Mouse (Mus musculus) B cell, adult 62 days (primary cell): ENCODE results near the gene Arid3c. TPM values are rescaled to one million over a fixed set of nuclear protein-coding genes. Genes with fewer than 3 reads are reported as not detected.

Experiments used
- total RNA-seq: library from RNA; stranded (reverse); gene quantifications from 4 replicates; pipeline ENCODE4 v1.2.4, GENCODE M21; 2023

Arid3c gene
- total RNA-seq, result not detected in 4 replicates

DNA sequence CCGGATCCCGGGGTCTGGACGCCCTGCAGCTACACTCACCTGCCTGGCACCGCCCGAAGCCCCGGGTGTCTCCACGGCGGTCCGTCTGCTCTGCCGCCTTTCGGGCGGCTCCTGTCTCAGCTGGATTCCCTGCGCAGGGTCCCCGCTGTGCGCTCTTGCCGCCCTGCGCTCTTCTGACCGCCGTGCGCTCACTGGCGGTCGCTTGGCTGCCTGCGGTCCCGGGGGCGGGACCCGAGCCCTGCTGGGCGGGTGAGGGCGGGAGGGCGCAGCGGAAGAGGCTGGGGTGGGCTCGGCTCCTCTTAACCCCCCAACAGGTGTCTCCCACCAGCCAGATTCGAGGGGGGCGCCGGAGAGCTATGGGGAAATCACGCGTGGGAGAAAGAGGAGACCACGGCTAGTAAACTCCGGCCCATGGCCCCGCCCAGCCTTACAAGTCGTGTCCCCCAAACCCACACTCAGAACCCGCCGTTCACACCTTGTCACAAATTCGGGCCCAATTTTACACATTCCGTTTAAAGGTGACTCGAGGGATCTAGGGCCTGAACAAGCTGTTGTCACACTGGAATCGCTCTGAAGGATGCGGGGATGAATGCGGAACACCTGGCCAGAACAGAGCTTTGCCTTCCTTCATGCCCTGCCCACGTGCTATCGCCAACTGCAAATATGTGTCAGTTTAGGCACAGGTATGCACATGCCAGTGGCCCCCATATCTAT, at the start of gene Arid3c:
Arid3c (minus strand) TSS at position 91 of the 714 bp plus-strand sequence.

DNA sequence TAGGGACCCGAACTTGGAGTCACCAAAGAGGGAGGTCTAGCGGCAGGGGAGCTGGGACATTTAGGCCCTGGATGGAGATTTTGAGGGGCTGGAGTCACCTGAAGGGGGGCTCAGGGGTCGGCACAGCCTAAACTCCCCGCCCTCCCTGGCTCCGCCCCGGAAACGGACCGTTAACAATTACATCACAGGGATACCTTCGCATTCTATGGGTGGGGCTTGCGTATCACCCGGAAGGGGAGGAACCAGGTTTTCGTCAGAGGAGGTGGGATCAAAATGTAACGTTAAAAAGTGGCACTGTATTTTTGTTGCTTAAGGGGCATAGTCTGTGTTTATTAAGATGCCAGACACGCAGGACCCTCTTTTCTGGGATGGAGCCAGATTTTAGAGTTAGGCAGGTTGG, 43.1 kb upstream of the Arid3c start, which contains the start of gene Ccl27a:
Ccl27a (minus strand) TSS at position 246 of the 400 bp plus-strand sequence.

DNA sequence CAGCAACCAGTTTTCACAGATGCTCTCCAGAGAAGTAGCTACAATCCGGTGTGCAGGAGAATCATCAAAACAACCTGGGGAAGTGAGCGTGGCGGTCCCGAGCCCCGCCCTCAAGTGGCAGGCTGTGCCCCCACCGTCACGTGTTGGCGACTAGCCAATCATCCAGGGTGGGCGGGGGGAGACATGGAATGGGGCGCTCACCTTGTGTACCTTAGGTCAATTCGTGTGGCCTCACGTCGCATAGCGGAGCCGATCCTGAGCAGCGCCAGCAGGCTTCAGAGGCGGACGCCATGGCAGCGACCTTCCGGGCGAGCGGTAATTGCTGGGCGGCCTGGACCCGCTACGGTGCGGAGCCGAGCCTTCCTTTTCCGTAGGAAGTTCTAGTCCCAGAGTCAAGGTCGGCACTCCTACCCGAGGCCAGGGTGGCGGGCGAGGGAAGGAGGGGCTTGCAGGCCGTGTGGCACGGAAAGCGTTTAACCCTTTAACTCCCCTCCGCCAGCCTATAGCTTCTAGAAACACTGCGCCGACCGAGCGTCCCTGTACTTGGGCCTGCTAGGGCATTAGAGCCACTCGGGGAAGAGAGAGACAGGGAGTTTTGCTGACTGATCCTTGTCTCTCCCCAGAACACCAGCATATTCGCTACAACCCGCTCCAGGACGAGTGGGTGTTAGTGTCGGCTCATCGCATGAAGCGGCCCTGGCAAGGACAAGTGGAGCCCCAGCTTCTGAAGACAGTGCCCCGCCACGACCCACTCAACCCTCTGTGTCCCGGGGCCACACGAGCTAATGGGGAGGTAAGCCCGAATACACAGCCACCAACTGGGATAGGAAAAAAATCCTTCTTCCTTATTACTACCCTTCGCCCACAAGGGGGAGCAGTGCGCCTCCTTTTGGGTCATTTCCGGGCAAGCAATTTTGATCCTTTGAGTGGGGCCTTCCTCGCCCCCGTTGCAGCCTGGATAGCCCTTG, 24.7 kb upstream of the Arid3c start, which contains the start of gene Sigmar1:
Sigmar1 (minus strand) TSS at position 820 of the 968 bp plus-strand sequence.

DNA sequence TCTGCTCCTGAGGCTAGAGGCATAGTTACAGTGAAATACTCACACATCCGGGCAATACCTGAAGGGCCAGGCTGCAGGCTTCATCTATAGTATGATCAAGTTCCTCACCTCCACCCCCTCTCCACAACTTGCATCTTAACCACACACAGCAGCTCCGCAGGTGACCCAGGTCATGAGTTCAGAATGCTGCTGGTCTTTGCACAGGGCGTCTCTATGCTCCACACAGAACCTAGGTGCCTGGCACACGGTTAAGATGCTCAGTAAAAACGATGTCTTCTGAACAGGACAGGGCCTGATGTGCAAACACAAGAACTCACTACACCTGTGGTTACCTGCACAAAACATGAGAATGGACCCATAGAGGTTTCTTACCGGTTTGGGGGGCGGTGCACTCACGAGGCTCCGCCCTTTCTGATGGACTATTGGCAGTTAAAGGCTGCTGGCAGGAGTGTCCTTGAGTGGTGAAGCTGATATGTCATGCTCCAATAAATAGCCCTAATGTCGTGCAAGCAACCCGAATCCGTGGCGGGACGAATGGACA, 23.9 kb upstream of the Arid3c start, which contains the start of gene Galt:
Galt (plus strand) TSS at position 432 of the 541 bp plus-strand sequence.

DNA sequence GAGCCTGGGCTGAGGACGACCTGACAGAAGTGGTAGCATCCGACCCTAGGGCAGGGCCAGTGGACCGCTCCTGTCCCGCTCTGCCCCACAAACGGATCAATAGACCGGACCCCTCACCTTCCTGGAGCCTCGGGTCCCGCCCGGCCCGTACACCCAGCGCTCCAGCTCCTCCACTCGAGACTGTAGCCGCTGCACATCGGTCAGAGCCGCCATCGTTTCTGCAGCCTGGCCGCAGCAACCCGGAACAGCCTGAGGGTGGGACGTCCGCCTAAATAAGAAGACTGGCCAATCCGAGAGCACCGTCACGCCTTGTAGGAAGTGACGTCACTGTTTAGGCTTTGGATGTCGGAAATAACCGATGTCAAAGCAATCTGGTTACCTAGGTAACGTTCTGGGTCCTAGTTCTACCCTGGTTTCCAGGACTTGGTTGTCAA, 8.0 kb downstream of the Arid3c start, which contains the start of gene Dctn3:
Dctn3 (minus strand) TSS at position 253 of the 434 bp plus-strand sequence.

DNA sequence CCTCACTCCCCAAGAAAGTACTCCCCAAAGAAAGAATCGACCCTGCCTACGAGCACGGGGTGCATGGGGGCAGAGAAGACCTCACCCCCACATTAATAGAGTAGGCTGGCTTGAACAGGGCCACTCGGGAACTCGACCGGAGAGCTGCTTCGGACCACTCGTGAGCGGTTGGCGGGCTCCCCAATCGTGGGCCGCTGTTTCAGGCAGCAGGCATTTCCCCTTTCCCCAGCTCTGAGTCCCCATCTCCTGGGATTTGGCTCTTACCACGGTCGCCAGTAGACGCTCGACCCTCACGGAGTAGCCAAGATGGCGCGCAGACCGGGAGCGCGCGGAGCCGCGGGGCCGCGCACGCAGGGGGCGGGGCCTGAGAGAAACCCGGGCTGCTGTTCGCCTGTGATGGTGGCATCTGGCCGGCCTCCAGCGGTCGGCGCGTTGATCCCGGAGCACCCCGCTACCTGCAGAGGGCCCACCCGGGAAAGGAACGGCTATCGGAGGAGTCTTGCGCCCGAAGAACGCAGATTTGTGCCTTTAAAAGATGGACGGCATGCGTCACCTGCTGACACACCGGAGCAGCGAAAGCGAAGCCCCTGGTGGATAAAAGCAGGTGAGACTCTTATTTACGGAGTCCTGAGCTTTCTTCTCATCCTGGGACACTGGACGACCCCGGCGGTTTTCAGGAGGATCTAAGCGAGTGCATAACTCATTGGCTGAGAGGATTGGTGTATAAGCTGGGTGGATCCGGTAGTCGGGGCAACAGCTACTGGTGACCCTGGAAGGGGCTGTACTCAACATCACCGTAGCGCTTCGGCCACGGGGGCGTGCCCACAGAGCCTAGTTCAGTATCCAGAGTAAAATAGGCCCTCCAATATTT, 17.5 kb downstream of the Arid3c start, which contains the start of gene Rpp25l:
Rpp25l (minus strand) TSS at position 338 of the 871 bp plus-strand sequence.

DNA sequence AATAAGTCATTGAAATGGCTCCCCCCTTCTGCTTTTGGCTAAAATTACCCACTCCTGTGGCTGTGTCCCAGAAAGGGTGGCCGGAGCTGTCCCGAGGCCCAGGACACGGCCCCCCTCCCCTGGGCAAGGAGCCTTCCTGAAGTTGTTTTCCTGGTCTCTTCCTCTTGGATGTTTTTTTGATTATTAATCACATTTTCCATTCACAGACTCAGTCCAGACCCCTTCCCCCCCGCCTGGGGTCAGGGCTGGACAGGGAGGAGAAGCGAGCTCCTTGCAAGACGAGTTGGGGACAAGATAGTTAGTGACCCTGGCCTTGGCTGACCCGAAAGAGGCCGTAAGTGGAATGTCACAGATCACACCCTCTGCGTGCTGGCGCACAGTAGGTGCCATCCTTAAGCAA, 31.2 kb downstream of the Arid3c start, which contains the start of gene Il11ra1:
Il11ra1 (plus strand) TSS at position 207 of the 400 bp plus-strand sequence.

DNA sequence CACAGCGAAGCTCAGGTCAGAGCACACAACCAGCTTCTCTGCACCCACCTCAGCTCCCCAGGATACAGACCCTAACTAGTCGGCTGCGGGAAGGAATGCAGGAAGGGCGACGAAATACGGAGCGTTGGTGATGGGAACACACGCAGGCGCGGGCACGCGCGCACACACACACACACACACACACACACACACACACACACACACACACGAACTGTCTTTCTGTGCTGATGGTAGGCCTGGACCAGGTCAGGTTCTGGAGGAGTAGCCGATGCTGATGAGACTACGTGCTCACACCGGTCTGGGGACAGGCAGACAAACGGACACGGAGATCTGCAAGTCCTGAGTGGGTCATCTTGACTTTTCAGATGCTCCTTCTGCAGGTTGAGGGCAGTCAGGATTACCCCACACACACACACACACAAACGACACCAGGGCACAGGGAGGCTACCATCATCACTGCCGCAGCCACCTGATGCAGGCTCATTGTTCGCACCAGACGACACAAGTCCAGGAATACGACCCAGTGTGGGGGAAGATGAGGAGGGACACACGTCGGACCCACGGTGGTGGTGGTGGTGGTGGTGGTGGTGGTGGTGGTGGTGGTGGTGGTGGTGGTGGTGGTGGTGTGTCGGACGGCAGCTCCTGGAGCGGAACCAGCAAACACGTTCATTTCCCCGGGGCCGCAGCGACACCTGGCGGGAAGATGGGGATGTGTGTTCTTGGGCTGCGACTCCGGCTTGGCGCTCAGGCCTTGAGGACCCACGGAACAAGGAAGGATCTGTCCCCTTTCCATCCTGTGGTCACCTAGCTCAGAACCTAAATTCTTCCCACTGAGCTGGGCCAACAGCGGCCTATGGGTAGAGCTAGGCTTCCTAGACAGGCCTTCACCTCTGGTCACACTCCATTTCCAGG, 33.8 kb downstream of the Arid3c start, which contains the start of gene Cntfr:
Cntfr (minus strand) TSS at position 160 of the 912 bp plus-strand sequence.

Other genes starting within 250 kb of the Arid3c start
- 0.13 TPM in 1 of 4 replicates, not detected in the others for gene AI464131, start 228.1 kb downstream of the Arid3c start, total RNA-seq
- not detected in 4 replicates for gene 1110017D15Rik, start 213.8 kb downstream of the Arid3c start, total RNA-seq
- 9.9 to 18.5 TPM (median 12.2 TPM) in 4 replicates for gene Fam219a, start 161.6 kb downstream of the Arid3c start, total RNA-seq
- not detected in 4 replicates for gene Dnaic1, start 161.4 kb downstream of the Arid3c start, total RNA-seq
- not detected in 4 replicates for gene Enho, start 90.8 kb downstream of the Arid3c start, total RNA-seq
- 0.91 TPM in 1 of 4 replicates, not detected in the others for gene Cntfr, start 34.1 kb downstream of the Arid3c start, total RNA-seq
- 11.5 to 22.2 TPM (median 15.4 TPM) in 4 replicates for gene Il11ra1, start 31.2 kb downstream of the Arid3c start, total RNA-seq
- gene Rpp25l, start 17.6 kb downstream of the Arid3c start, total RNA-seq, result 26.3 to 37.7 TPM (median 33.0 TPM) in 4 replicates
- 59.8 to 70.4 TPM (median 62.9 TPM) in 4 replicates for gene Dctn3, start 8.0 kb downstream of the Arid3c start, total RNA-seq
- 47.7 to 60.8 TPM (median 56.0 TPM) in 4 replicates for gene Galt, start 24.1 kb upstream of the Arid3c start, total RNA-seq
- gene Sigmar1, start 25.0 kb upstream of the Arid3c start, total RNA-seq, result 18.1 to 24.9 TPM (median 18.9 TPM) in 4 replicates
- 11.6 to 19.3 TPM (median 15.5 TPM) in 4 replicates for gene Ccl27a, start 43.1 kb upstream of the Arid3c start, total RNA-seq
- gene Gm21541, start 172.5 kb upstream of the Arid3c start, total RNA-seq, result not detected in 4 replicates
- gene Gm20878, start 210.4 kb upstream of the Arid3c start, total RNA-seq, result 0.86 to 3.6 TPM (median 2.4 TPM) in 4 replicates
- gene Fam205a4, start 234.9 kb upstream of the Arid3c start, total RNA-seq, result not detected in 4 replicates